Mouse (Mus musculus) adrenal gland, postnatal 36 days (tissue): ENCODE measurements around the gene Rfc1. TPM values are rescaled to one million over a fixed set of nuclear protein-coding genes. Genes with fewer than 3 reads are reported as not detected.
"Not testable (repeated sequence)": the region's sequence is repeated elsewhere in the genome, so short reads cannot be mapped to it uniquely, and the experiment has no call there.

Experiments used
- DNase-seq, 2 experiments: peaks; one replicate each; pipeline ENCODE4 v3.0.0; 2021; ENCODE audit warnings: mixed read lengths in 1 of 2
- total RNA-seq, 2 experiments: library from RNA; stranded (reverse); gene quantifications; 2 replicates each; pipeline ENCODE4 v1.2.3; 2021

Gene Rfc1
- total RNA-seq, 2 experiments from 2014 or later, result 42.2 to 51.1 TPM

GRCm38 (mm10) chr5:65299623-65300022 lies 35.8 kb downstream of the Rfc1 start:
- not testable (repeated sequence) for DNase-seq

GRCm38 (mm10) chr5:65298167-65298950 lies 37.1 kb downstream of the Rfc1 start:
- no peak for DNase-seq

GRCm38 (mm10) chr5:65294270-65294669 lies 41.2 kb downstream of the Rfc1 start:
- no peak for DNase-seq

- peak in 1 of 2 experiments; percentile 10 for DNase-seq
These were observed 41.8 kb downstream of the Rfc1 start for GRCm38 (mm10) chr5:65293627-65294026.

- not testable (repeated sequence) for DNase-seq
These were observed 46.5 kb downstream of the Rfc1 start for GRCm38 (mm10) chr5:65289009-65289408.

GRCm38 (mm10) chr5:65287751-65288701 lies 47.4 kb downstream of the Rfc1 start:
- no peak for DNase-seq

- peak; percentile 15 to 18 for DNase-seq
These were observed 51.3 kb downstream of the Rfc1 start for GRCm38 (mm10) chr5:65284171-65284570.

- no peak for DNase-seq
These were observed 54.3 kb downstream of the Rfc1 start for GRCm38 (mm10) chr5:65281216-65281615.

- no peak for DNase-seq
These were observed 56.3 kb downstream of the Rfc1 start for GRCm38 (mm10) chr5:65279133-65279651.

GRCm38 (mm10) chr5:65273966-65274365 lies 61.5 kb downstream of the Rfc1 start:
- DNase-seq, result peak in 1 of 2 experiments; percentile 18

- no peak for DNase-seq
These were observed 77.5 kb downstream of the Rfc1 start for GRCm38 (mm10) chr5:65257910-65258505.

- no peak for DNase-seq
These were observed 85.2 kb downstream of the Rfc1 start for GRCm38 (mm10) chr5:65250185-65250855.

- no peak for DNase-seq
These were observed 88.2 kb downstream of the Rfc1 start for GRCm38 (mm10) chr5:65247296-65247695.

GRCm38 (mm10) chr5:65242740-65243139 lies 92.7 kb downstream of the Rfc1 start:
- peak; percentile 20 to 65 for DNase-seq

- DNase-seq, result no peak
These were observed 104.0 kb downstream of the Rfc1 start for GRCm38 (mm10) chr5:65231289-65232003.

GRCm38 (mm10) chr5:65224056-65224455 lies 111.4 kb downstream of the Rfc1 start:
- no peak for DNase-seq

GRCm38 (mm10) chr5:65221037-65221436 lies 114.4 kb downstream of the Rfc1 start:
- DNase-seq, result no peak

- no peak for DNase-seq
These were observed 117.9 kb downstream of the Rfc1 start for GRCm38 (mm10) chr5:65217305-65218269.

- peak; percentile 41 to 57 for DNase-seq
These were observed 122.1 kb downstream of the Rfc1 start for GRCm38 (mm10) chr5:65213321-65213720.
